Mouse (Mus musculus) retina, postnatal 7 days (tissue): ENCODE results near the gene Tmem185a.
A peak's percentile ranks its signal among the peaks of the same experiment; 100 is the strongest.
"Not testable (repeated sequence)": the region's sequence is repeated elsewhere in the genome, so short reads cannot be mapped to it uniquely, and the experiment has no call there.

Experiments
- DNase-seq: peaks from one replicate; pipeline ENCODE4 v3.0.0-alpha.2; 2012; ENCODE audit warnings: low read depth, low spot score

Gene Tmem185a

DNA sequence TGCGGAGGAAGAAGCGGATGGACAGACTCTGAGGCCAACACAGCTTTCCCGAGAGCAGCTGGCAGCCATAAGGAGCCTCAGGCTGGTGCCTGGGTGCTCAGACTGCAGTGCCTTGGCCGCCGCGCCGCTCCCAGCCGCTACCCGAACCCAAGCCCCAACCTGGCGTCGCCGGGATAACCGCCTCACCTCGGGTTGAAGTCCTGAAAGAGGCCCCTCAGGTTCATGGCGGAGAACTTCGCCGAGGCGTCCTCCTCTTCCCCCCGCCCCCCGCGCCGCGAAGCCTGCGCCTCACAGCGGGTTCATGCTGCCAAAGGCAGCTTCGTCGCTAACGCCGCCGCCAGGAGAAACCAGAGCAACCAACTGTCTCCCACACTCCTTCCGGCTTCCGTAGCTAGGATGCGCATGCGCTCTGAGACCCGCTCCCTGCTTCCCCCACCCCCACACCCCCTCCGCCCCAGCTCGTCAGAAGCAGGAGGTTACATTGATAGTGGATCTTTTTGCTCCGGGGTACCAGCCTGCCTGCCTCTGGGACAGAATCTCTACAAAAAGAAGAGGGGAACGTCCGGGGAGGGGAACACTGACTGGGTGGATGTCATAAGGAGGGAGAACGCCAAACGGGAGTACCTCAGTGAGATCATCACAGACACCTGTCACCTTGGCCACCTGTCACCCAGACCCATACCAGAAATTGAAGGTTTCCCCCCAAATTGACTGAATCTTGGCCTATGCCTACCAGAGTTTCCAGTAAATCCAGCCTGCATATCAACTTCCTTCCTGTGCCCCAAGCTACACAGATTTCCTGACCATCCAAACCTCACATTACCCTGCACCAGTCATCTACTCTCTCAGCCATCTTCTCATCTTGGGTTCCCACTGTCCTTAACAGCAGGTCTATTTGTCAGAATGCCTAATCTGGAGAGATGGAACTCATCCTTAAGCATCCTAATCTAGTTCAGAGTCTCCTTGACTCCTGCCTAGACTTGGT is at the start of gene Tmem185a:
TSS of gene Tmem185a (minus strand) at position 389 of the 985 bp plus-strand sequence.
- peak; percentile 80 for DNase-seq

DNA sequence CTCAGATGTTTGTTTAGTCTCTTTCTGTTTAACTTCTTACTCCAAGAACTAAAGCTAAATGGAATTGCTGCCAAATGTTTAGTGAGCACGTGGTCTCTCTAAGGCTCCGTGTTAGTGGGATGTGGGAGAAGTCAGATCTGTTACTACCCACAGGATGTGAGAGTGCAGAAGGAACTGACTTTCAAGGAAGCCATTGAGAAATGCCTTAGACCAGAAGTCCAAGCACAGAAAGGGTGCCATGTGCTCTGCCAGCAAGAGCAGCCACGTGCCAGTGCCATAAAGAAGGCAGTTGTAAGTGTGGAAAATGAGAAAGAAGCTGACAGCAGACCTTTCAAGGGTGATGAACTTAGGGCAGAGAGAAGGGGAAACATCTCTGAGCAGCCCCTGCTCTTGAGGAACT is 37.4 kb upstream of the Tmem185a start:
- DNase-seq = not testable (repeated sequence)

DNA sequence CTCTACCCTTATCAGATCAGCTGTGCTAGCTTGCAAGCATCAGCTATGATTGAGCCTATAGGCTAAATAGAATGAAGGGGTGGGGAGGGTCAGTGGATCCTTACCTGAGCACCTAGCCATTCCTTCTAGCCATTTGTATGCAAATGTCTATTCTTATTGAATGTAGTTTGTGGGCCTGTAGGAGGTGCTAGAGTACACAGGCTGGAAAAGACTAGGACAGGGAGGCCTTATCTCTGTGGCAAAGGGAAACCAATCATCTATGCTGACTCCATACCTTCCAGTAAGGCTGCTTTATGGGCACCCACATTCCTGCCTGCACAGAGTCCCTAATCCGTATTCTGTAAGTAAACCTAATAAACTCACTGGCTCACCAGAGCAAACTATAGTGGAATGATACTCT is 10.3 kb upstream of the Tmem185a start:
- DNase-seq = not testable (repeated sequence)

DNA sequence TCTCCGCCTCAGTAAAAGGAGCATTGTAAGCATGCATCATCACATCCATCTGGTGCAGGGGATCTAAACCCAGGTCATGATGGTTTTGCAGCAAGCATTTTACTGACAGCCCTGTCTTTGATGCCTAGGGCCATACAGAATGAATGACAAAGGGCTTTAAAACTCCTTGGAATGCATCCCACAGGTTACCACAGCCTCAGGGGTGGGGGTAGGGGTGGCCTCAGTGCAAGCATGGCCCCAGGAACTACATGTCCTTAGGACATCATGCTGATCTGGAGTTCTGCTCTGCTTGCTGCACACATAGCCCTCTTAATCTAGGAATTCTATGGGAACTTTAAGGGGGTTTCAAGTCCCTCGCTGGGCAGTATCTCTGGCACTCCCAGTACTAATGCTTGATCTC is 5.2 kb upstream of the Tmem185a start:
- DNase-seq = no peak

DNA sequence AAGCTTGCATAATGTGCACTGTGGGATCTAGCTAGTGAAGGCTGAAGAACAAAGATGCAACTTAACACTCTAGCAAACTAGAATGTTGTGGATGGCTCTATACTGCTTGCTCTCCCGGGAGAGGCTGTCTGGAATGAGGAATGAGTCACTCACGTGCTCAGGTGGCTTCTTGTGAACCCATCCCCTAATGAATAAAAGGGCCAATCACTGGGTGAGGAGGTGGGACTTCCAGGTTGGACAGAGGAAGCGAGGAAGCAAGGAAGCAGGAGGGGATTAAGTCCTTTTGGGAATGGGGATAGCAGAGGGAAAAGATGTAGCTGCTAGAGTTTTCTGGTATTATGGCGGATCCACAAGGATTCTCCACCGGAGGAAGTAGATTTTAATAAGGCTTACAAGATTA is 1.7 kb upstream of the Tmem185a start:
- DNase-seq = no peak

DNA sequence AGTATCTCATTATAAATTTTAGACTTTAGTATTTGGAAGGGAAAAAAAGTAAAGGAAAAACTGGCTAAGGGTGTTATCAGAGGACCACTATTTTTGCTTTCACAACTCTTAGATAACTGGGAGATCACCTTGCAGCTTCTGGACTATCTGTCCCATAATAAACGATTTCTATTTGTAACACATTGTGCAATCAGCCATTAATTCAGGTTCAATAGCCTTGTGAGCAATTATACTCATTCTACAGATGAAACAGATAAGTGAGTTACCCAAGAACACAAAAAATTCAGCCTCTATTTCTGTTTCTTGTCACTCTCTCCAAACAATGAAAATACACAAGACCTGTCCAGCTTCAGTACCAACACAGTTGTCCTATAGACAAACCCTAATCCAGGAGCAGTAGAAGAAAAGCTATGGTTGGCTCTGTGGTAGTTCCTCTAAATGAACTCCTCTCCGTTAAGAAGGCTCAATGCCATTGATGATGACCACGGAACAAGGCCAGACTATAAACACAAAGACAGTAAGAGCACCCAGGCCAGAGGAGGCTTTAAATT is 1.7 kb downstream of the Tmem185a start:
- DNase-seq = no peak

DNA sequence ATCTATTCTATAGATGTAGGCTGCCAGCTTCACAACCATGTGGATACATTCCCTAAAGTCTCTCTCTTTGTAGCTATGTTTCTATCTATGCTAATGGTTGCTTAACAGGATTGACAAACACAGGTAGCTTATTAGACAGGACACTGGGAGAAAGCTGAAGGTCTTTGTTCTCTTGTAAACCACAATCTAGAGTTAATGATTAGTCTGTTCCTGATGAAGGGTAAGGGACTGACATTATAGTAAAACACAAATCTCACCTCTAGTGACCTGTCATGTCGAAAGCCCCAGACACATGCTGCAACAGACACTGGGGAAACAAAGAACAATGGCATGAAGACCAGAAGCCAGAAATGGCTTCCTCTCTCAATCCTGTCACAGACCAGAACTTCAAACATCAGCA is 10.1 kb downstream of the Tmem185a start:
- DNase-seq = no peak

DNA sequence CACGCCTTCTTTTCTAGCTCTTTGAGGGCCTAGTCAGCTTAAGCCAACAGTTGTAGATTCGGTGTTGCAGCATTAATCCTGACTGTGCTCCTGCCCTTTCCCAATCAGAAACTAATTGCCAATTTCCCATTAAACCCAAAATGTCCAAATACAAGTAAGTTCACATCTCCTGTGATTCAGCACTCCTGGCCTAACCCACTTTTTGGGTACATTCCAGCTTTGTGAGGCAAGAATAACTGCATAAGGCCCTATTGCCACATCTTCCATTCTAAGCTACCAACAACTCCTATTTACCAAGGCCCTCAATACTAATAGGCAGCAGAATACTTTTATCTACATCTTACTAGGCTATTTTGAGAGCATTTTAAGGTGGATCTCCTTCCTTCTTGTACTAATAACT is 11.5 kb downstream of the Tmem185a start:
- DNase-seq = no peak

DNA sequence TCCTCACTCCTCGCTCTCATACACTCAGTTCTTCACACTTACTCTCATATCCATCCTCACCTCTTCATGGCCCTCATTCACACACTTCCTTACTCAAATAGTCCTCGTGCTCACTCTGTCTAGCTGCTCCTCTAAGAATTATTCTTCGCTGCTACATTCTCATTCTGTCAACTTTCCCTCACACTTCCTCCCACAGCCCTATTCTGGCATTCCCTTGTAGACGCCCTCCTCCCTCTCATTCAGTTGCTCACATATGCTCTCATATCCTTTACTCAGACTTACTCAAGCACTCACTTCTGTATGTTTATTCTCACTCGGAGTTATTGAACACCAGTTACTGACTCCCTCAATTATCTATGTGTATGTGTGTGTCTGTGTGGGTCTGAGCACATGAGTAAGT is 13.4 kb downstream of the Tmem185a start:
- DNase-seq = no peak

DNA sequence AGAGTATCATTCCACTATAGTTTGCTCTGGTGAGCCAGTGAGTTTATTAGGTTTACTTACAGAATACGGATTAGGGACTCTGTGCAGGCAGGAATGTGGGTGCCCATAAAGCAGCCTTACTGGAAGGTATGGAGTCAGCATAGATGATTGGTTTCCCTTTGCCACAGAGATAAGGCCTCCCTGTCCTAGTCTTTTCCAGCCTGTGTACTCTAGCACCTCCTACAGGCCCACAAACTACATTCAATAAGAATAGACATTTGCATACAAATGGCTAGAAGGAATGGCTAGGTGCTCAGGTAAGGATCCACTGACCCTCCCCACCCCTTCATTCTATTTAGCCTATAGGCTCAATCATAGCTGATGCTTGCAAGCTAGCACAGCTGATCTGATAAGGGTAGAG is 24.6 kb downstream of the Tmem185a start:
- DNase-seq = not testable (repeated sequence)

DNA sequence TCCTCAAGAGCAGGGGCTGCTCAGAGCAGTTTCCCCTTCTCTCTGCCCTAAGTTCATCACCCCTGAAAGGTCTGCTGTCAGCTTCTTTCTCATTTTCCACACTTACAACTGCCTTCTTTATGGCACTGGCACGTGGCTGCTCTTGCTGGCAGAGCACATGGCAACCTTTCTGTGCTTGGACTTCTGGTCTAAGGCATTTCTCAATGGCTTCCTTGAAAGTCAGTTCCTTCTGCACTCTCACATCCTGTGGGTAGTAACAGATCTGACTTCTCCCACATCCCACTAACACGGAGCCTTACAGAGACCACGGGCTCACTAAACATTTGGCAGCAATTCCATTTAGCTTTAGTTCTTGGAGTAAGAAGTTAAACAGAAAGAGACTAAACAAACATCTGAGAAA is 51.5 kb downstream of the Tmem185a start:
- not testable (repeated sequence) for DNase-seq
